Mouse (Mus musculus) induced T-regulatory cell, adult 2 months (primary cell): ENCODE measurements around the gene Gm6169.
A peak's percentile ranks its signal among the peaks of the same experiment; 100 is the strongest.
"Not testable (repeated sequence)": the region's sequence is repeated elsewhere in the genome, so short reads cannot be mapped to it uniquely, and the experiment has no call there.

Experiments used
- DNase-seq: peaks from one replicate; pipeline ENCODE4 v3.0.0-alpha.2; 2012; ENCODE audit warnings: low read depth

Gm6169 gene

GRCm38 (mm10) chr13:97099187-97099852 is at the start of gene Gm6169:
TSS of gene Gm6169 (minus strand) at chr13:97099237.
- DNase-seq = peak; percentile 48

- DNase-seq = peak; percentile 80
Observed at GRCm38 (mm10) chr13:97145834-97146233, 46.8 kb upstream of the Gm6169 start.

GRCm38 (mm10) chr13:97142321-97142720 is 43.3 kb upstream of the Gm6169 start:
- no peak for DNase-seq

- DNase-seq = peak; percentile 20
Observed at GRCm38 (mm10) chr13:97138404-97138931, 39.4 kb upstream of the Gm6169 start.

- DNase-seq = peak; percentile 97
Observed at GRCm38 (mm10) chr13:97137466-97138400, 38.7 kb upstream of the Gm6169 start, which contains the start of the genes Gfm2 and Nsa2. TSS of gene Gfm2 (plus strand) at chr13:97137937. TSS of gene Nsa2 (minus strand) at chr13:97137937.

- not testable (repeated sequence) for DNase-seq
Observed at GRCm38 (mm10) chr13:97130413-97130812, 31.4 kb upstream of the Gm6169 start.

- not testable (repeated sequence) for DNase-seq
Observed at GRCm38 (mm10) chr13:97129654-97130053, 30.6 kb upstream of the Gm6169 start.

- no peak for DNase-seq
Observed at GRCm38 (mm10) chr13:97121341-97121740, 22.3 kb upstream of the Gm6169 start.

- DNase-seq = no peak
Observed at GRCm38 (mm10) chr13:97109046-97109445, 10.0 kb upstream of the Gm6169 start.

- not testable (repeated sequence) for DNase-seq
Observed at GRCm38 (mm10) chr13:97107721-97108120, 8.7 kb upstream of the Gm6169 start.

GRCm38 (mm10) chr13:97104996-97105395 is 6.0 kb upstream of the Gm6169 start:
- DNase-seq = no peak

- no peak for DNase-seq
Observed at GRCm38 (mm10) chr13:97095726-97096125, 3.3 kb downstream of the Gm6169 start.

GRCm38 (mm10) chr13:97088183-97088582 is 10.9 kb downstream of the Gm6169 start:
- DNase-seq = no peak

GRCm38 (mm10) chr13:97087421-97087820 is 11.6 kb downstream of the Gm6169 start:
- no peak for DNase-seq

GRCm38 (mm10) chr13:97086316-97086715 is 12.7 kb downstream of the Gm6169 start:
- no peak for DNase-seq

GRCm38 (mm10) chr13:97082432-97082831 is 16.6 kb downstream of the Gm6169 start:
- no peak for DNase-seq

GRCm38 (mm10) chr13:97080615-97081014 is 18.4 kb downstream of the Gm6169 start:
- no peak for DNase-seq

- no peak for DNase-seq
Observed at GRCm38 (mm10) chr13:97080201-97080600, 18.8 kb downstream of the Gm6169 start.

GRCm38 (mm10) chr13:97077556-97077955 is 21.5 kb downstream of the Gm6169 start:
- DNase-seq = no peak

GRCm38 (mm10) chr13:97073497-97073896 is 25.5 kb downstream of the Gm6169 start:
- no peak for DNase-seq

GRCm38 (mm10) chr13:97071626-97072241 is 27.3 kb downstream of the Gm6169 start:
- peak; percentile 13 for DNase-seq
